Mouse (Mus musculus): Measurements from ENCODE around the gene Gm38392. TPM values are rescaled to one million over a fixed set of nuclear protein-coding genes. Genes with fewer than 3 reads are reported as not detected.

Gene Gm38392
- polyA plus RNA-seq, 1 experiment, result not detected

GRCm38 (mm10) chr3:88220842-88221241 is 66.2 kb downstream of the Gm38392 start:
- no peak overlapping the region for H3K4me3 ChIP-seq (ENCODE audit: low read depth, low read length)
- no peak overlapping the region for H3K27ac ChIP-seq (ENCODE audit: insufficient read depth, low read depth, low read length)
- H3K27me3 ChIP-seq (ENCODE audit: control insufficient read depth, insufficient read depth, low read length), result peaks cover 32% of the 10 kb centered on the region
- TF ChIP-seq CTCF (IDR thresholded peaks at IDR 0.05; ENCODE audit: extremely low read depth, insufficient read length, insufficient replicate concordance, low read depth, low read length) (no peak), POLR2A (IDR thresholded peaks at IDR 0.05; ENCODE audit: low read depth, low read length) (no peak)
- WGBS, result under 1% methylated on average over 6 of the region's 6 CpGs
- no peaks in the 10 kb centered on the region for H3K36me3 ChIP-seq (ENCODE audit: control insufficient read depth, insufficient read depth, low read length)
- H3K4me1 ChIP-seq (ENCODE audit: control insufficient read depth, insufficient read depth, insufficient read length, low read length), result peaks cover 1% of the 10 kb centered on the region

GRCm38 (mm10) chr3:88219940-88220339 is 67.1 kb downstream of the Gm38392 start:
- H3K27me3 ChIP-seq (ENCODE audit: control insufficient read depth, insufficient read depth, low read length), result peaks cover 41% of the 10 kb centered on the region
- H3K36me3 ChIP-seq (ENCODE audit: control insufficient read depth, insufficient read depth, low read length), result no peaks in the 10 kb centered on the region
- no peak overlapping the region for H3K4me3 ChIP-seq (ENCODE audit: low read depth, low read length)
- peaks cover 10% of the 10 kb centered on the region for H3K4me1 ChIP-seq (ENCODE audit: control insufficient read depth, insufficient read depth, insufficient read length, low read length)
- TF ChIP-seq POLR2A (IDR thresholded peaks at IDR 0.05; ENCODE audit: low read depth, low read length), result no peak
- TF ChIP-seq CTCF (IDR thresholded peaks at IDR 0.05; ENCODE audit: extremely low read depth, insufficient read length, insufficient replicate concordance, low read depth, low read length), result no peak
- H3K27ac ChIP-seq (ENCODE audit: insufficient read depth, low read depth, low read length), result no peak overlapping the region
- 26% methylated on average over 9 of the region's 9 CpGs for WGBS

DNA sequence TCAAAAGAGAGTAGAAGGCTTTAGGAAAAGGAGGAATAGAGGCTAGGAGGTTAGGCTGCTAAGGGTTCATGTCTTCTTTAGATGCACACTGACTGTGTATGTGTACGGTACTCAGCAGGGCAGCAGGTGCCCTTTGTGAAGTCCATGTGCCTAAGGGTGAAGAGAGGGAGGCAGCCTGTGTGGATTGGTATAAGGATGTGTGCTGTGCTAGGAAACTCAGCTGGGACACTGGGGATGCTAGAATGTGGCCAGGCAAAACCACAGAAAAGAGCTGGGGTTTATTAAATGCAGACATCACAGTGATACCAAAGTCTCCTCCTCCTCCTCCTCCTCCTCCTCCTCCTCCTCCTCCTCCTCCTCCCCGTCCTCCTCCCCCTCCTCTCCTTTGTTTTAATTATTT is 69.3 kb downstream of the Gm38392 start:
- whole genome bisulfite sequencing, result 56% methylated on average over 1 of the region's 2 CpGs
- no peak for TF ChIP-seq POLR2A (IDR thresholded peaks at IDR 0.05; ENCODE audit: low read depth, low read length)
- Histone ChIP-seq H3K27me3 (ENCODE audit: control insufficient read depth, insufficient read depth, low read length) (peaks cover 61% of the 10 kb centered on the region), H3K4me3 (ENCODE audit: low read depth, low read length) (no peak overlapping the region), H3K4me1 (ENCODE audit: control insufficient read depth, insufficient read depth, insufficient read length, low read length) (peaks cover 16% of the 10 kb centered on the region), H3K36me3 (ENCODE audit: control insufficient read depth, insufficient read depth, low read length) (no peaks in the 10 kb centered on the region), H3K27ac (ENCODE audit: insufficient read depth, low read depth, low read length) (no peak overlapping the region)

DNA sequence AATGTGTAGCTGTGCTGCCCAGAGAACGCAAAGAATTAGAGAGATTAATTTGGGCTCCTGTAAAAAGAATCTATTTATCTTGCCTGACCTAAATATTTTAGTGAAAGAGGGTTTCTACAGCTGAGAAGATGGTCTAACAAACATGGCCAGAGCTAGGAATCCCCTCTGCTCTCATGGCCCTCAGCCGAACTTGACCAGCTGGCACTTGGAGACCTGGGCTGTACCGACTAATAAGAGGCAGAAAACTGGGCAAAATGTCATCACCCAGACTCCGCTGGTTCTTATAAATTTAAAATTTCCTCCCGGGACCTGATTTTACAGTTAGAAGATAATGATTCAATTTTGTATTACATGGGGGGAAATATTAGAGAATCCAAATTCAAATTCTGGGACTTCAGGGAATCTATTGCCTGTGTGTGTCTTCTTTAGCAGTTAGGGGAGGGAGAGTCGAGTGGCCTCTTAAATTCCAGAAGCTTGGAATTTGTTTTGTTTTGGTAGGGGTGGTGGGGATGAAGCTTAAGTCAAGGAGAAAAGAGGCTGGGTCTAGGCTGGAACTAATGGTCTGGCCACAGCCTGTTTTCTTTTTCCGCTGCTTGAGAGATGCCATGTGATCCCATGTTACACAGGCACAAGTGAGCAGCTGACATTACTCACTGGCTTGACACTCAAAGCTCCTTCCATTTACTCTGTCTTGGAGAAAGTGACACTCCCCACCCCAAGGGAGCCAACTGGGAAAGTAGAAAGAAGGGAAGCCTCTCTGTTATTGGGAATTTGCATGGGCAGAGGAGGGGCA is 70.3 kb downstream of the Gm38392 start:
- no peak overlapping the region for H3K4me3 ChIP-seq (ENCODE audit: low read depth, low read length)
- H3K27ac ChIP-seq (ENCODE audit: insufficient read depth, low read depth, low read length), result no peak overlapping the region
- TF ChIP-seq CTCF (IDR thresholded peaks at IDR 0.05; ENCODE audit: extremely low read depth, insufficient read length, insufficient replicate concordance, low read depth, low read length) (no peak), POLR2A (IDR thresholded peaks at IDR 0.05; ENCODE audit: low read depth, low read length) (no peak)
- peaks cover 65% of the 10 kb centered on the region for H3K27me3 ChIP-seq (ENCODE audit: control insufficient read depth, insufficient read depth, low read length)
- H3K36me3 ChIP-seq (ENCODE audit: control insufficient read depth, insufficient read depth, low read length), result no peaks in the 10 kb centered on the region
- peaks cover 16% of the 10 kb centered on the region for H3K4me1 ChIP-seq (ENCODE audit: control insufficient read depth, insufficient read depth, insufficient read length, low read length)
- WGBS, result 20% methylated on average over 7 of the region's 7 CpGs

DNA sequence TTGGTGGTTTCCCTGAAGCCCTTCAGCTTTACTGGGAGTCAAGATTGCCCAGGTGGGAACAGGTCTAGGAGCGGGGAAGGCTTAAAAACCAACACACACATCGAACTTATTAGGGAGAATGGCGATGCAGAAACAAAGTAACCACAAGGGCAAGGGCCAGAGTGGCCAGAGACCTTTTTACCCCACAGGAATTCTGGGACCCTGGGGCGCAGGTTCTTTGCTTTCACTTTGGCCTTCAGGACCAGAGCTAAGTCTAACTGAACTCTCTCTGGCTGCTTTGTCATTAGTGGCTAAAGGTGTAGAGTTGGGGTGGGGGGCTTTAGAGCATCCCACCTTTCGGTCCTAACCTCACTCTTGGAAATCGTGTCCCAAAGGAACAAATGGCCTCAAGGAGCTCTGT is 70.9 kb downstream of the Gm38392 start:
- peaks cover 64% of the 10 kb centered on the region for H3K27me3 ChIP-seq (ENCODE audit: control insufficient read depth, insufficient read depth, low read length)
- 7% methylated on average over 6 of the region's 6 CpGs for whole genome bisulfite sequencing

DNA sequence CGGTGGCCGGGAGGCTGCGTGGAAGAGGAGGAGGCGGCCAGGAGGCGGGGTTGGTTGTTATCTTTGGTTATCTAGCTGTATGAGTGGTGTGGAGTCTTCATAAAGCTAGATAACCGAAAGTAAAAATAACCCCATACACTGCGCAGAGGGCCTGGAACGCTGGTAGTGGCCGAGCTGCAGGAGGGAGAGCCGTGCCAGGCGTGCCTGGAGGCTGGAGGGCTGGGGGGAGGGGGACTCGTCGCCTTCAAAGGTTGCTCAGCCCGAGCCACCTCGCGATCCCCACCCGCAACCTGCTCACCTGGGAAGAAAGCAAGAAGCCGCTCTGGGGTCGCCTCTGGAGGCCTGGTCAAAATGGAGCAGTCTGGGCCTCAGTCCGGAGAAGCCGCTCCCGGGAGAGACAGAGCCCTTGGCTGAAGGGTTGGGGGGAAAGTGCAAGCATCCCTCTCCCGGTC is 71.4 kb downstream of the Gm38392 start:
- 1% methylated on average over 23 of the region's 23 CpGs for WGBS
- Histone ChIP-seq H3K4me1 (ENCODE audit: control insufficient read depth, insufficient read depth, insufficient read length, low read length) (peaks cover 16% of the 10 kb centered on the region), H3K27ac (ENCODE audit: insufficient read depth, low read depth, low read length) (no peak overlapping the region), H3K27me3 (ENCODE audit: control insufficient read depth, insufficient read depth, low read length) (peaks cover 69% of the 10 kb centered on the region), H3K36me3 (ENCODE audit: control insufficient read depth, insufficient read depth, low read length) (no peaks in the 10 kb centered on the region), H3K4me3 (ENCODE audit: low read depth, low read length) (peak overlapping the region; percentile 49)
- no peak for TF ChIP-seq POLR2A (IDR thresholded peaks at IDR 0.05; ENCODE audit: low read depth, low read length)
- no peak for TF ChIP-seq CTCF (IDR thresholded peaks at IDR 0.05; ENCODE audit: extremely low read depth, insufficient read length, insufficient replicate concordance, low read depth, low read length)

More for the DNA sequence above, 70.9 kb downstream of the Gm38392 start:
- Histone ChIP-seq H3K4me3 (ENCODE audit: low read depth, low read length) (peak overlapping the region; percentile 49), H3K27ac (ENCODE audit: insufficient read depth, low read depth, low read length) (no peak overlapping the region), H3K36me3 (ENCODE audit: control insufficient read depth, insufficient read depth, low read length) (no peaks in the 10 kb centered on the region), H3K4me1 (ENCODE audit: control insufficient read depth, insufficient read depth, insufficient read length, low read length) (peaks cover 16% of the 10 kb centered on the region)
- no peak for TF ChIP-seq CTCF (IDR thresholded peaks at IDR 0.05; ENCODE audit: extremely low read depth, insufficient read length, insufficient replicate concordance, low read depth, low read length)
- no peak for TF ChIP-seq POLR2A (IDR thresholded peaks at IDR 0.05; ENCODE audit: low read depth, low read length)

DNA sequence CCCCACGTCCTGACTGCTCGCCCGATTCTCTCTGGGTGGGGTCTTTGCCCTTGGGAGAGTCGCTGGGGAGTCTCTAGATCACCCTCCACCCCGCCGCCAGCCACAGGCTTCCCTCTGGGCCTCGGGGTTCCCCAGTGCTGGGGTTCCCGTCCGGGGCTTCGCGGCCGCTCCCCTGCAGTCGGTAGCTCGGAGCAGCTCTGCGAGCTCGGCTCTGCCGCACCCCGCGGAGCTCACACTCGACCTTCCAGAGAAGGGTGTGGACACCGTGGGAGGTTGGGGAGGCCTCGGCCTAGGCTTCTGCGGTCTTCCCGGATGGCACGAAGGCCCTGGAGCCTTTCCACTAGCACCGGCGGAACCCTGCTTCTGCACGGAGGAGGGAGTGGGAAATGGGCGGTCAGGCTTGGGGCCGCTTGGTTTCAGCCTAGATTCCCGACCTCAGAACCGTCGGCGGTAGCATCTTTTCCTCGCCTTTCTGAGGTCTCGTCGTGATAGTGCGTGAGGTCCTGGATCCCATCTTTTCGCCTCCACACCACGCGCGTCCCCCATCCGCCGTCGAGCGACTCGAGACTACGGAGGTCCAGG is 71.9 kb downstream of the Gm38392 start:
- H3K27me3 ChIP-seq (ENCODE audit: control insufficient read depth, insufficient read depth, low read length), result peaks cover 64% of the 10 kb centered on the region
- no peaks in the 10 kb centered on the region for H3K36me3 ChIP-seq (ENCODE audit: control insufficient read depth, insufficient read depth, low read length)
- H3K4me1 ChIP-seq (ENCODE audit: control insufficient read depth, insufficient read depth, insufficient read length, low read length), result peaks cover 16% of the 10 kb centered on the region
- whole genome bisulfite sequencing, result under 1% methylated on average over 48 of the region's 48 CpGs
- no peak overlapping the region for H3K27ac ChIP-seq (ENCODE audit: insufficient read depth, low read depth, low read length)
- H3K4me3 ChIP-seq (ENCODE audit: low read depth, low read length), result peak overlapping the region; percentile 49
- no peak for TF ChIP-seq CTCF (IDR thresholded peaks at IDR 0.05; ENCODE audit: extremely low read depth, insufficient read length, insufficient replicate concordance, low read depth, low read length)
- no peak for TF ChIP-seq POLR2A (IDR thresholded peaks at IDR 0.05; ENCODE audit: low read depth, low read length)
